Mouse (Mus musculus) pancreas, adult 10 weeks (tissue): ENCODE measurements around the gene D1Pas1. TPM values are rescaled to one million over a fixed set of nuclear protein-coding genes. Genes with fewer than 3 reads are reported as not detected.

ENCODE experiments used
- polyA plus RNA-seq: library from polyadenylated mRNA; stranded (reverse); fragments of 350-450 nt; fragmentation: Illumina TruSeq; extraction: RNeasy Lipid Tissue Mini Kit (QIAGEN cat#74804); gene quantifications from one replicate; pipeline ENCODE4 v1.2.3, GENCODE M21; 2015; ENCODE audit warnings: low read depth, low replicate concordance; ENCODE audit not compliant: insufficient read depth

The D1Pas1 gene
- not detected for polyA plus RNA-seq

GRCm38 (mm10) chr1:186967201-186967812 lies at the start of gene D1Pas1:
TSS of gene D1Pas1 (plus strand) at chr1:186967416.

Other genes with a start within 250 kb of the D1Pas1 start
- 3.8 TPM for gene Rrp15, start 218.1 kb upstream of the D1Pas1 start, polyA plus RNA-seq
- gene Spata17, start 248.0 kb downstream of the D1Pas1 start, polyA plus RNA-seq = not detected
- 3.0 TPM for gene Gpatch2, start 248.1 kb downstream of the D1Pas1 start, polyA plus RNA-seq